Mouse (Mus musculus) NIH3T3 (cell line): ENCODE data around the gene Rerg.
A peak's percentile ranks its signal among the peaks of the same experiment; 100 is the strongest.

Experiments used
- DNase-seq: peaks from one replicate; pipeline ENCODE4 v3.0.0-alpha.2; 2012; ENCODE audit warnings: low read depth

Gene Rerg

DNA sequence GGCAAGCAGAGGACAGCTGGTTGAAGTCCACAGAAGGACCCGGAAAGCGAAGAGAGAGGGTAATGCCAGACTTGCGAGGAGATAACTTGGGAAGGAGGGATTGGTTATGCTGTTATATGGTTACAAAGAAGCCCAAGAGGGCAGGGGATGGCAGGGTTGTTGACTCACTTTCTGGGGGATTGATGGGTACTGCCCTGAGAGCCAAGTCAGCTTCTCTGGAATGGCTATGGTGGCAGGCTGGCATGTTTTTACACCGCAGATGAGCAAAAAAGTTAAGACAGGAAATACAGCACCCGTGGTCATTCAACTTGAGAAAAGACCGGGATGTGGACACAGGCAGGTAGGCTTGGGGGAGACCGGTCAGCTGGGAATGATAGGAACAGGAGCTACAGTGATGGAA lies 7.8 kb downstream of the Rerg start:
- no peak for DNase-seq

DNA sequence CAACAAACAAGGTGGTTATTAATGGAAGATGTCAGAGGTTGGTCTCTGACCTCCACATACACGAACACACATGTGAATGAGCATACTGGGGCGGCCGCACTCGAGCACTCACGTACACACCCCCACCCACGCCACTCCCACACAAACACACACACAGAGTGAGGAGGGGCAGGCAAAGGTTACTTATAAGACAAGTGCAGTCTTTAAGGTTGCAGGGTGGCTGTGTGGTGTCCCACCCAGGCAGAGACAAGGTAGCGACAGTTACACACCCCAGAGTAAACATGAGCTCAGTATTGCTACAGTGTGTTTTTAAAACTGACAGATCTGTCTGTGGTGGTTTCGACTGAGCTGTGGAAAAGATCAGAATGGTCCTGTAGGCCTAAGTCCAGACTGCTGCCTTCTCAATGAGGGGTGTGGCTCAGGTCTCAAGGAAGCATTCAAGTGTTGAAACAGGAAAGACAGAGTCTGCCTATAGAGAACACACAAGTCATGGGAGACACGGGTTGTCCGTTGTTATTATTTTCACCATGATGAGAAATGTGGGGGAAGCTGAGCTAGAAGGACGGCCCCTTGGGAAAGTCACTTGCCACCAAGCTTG lies 8.7 kb downstream of the Rerg start:
- no peak for DNase-seq

DNA sequence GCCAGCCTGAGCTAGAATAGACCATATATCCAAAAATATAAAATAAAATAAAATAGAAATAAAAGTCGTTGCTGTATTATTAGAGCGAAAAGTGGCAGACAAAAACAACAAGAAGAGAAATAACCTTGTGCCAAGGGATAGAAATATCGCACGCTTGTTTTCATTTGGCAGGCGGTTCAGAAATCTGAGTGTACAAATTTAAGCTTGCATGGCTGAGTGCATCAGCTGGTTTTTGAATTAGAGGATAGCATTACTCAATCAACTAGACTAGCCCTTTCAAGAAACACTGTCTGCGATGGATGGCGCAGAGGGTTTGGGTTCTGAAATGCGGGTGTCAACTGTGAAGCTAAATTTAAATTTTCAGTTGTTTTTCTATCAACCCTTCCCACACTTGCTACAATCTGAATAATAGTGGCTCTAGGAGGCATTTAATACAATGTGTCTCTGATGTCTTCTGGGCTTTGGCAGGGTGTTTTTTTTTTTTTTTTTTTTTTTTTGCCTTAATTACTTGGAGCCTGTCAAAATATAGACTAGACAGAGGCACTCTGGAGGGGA lies 10.8 kb downstream of the Rerg start:
- DNase-seq = no peak

DNA sequence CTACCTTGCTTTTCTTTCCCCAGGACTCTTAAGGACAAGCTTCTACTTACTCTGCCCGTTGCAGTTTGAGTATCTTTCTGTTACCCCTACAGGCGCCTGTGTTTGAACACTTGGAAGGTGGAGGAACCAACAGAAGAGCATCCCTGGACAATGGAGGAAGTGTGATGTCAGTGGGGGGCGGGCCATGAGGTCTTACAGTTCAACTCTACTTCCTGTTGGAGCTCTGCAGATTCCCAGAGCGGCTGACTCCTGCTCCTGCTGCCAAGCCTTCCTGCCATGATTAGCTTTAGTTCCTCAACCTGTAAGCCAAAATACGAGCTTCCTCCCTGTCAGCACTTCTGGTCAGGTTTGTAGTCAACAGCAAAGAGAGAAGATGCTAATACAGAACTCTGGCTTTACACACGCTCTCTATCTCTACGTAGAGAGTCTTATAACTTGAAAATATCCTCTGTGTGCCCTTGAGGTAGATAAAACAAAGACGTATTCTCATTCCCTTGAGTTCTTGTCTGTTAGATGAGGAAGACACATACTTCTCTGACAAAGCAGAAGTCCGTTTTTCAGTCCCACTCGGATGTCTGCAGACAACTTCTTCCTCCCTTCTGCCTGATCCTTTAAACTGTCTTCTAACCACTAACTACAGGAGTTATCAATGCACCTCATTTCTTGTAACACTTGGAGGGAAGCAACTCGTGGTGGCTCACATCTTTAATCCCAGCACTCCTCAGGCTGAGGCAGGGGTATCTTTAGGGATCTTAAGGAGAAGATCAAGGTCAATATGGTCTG lies 13.7 kb downstream of the Rerg start:
- no peak for DNase-seq

DNA sequence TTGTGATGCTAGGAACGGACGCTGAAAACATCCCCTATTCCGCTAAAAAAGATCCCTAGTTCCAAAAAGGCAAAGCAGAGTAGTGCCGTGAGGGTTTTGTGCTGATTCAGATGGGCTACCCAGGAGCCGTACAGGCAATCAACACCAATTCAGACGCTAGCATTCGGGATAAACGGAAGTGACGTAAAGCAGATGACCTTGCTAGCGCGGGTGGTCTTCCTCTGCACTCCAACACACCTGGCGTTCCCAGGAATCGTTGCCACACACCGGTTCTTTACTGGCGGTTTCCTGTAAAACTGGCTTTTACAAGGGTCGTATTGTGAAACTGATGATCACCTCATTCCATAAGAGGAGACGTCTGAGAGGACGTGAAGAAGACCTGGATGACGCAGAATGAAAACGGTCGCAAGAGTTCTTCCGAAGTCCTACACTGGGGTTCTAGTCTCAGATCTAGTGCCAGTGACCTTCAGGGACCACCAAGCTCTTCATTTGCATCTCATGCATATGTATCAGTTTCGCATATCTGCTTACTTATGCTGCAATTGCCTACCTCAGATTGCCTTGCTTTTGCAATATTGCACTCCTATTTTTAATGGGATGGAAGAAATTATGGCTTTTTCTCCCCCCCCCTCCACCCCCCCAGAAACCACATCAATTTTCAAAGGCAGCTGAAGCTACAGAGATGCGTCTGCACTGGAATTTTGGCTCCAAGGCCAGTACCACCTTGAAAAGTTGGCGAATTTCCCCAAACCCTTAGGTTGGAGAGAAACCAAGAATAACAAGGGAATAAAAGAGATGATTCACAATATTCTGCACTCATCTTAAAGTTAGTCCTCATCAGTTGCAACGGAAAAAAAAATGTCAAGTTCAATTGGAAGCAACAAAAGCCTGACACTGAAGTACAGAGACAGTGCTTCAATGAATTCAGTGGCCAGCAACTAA lies 14.8 kb downstream of the Rerg start:
- DNase-seq = peak; percentile 81

DNA sequence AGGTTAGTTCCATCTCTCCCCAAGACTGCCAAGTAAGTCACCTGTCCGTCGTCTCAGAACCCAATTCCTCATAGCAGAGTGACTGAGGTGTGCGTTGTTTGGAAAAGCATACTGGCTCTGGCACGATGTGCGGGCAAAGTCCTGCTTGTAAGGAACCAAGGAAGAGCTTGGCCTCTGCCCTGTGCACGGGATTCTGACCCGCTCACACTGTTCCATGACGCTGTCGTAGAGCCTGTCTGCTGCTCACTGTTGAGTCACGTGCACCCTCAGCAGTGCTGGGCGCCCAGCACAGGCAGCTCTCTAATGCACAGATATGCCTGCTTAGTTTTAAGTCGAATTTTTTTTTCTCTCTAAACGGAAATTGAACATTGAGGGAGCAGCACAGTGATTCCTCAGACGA lies 17.3 kb downstream of the Rerg start:
- DNase-seq = no peak

DNA sequence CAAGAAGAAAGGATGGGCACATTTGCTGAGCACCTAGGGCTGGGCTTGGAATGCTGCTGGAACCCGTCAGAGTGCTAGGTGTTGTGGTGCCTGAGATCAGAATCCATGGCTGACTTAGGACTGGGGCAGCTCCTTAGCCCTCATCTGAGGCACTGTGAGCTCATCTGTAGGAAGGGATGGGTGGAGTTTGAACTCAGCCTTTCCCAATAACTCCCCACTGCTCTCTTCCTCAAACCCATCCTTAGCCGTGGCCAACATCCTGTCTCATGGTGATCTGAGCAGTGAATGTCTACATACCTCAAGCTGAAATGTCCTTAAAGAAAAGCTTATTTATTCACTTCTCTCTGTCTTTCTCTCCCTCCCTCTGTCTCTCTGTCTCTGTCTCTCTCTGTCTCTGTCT lies 19.3 kb downstream of the Rerg start:
- DNase-seq = no peak

DNA sequence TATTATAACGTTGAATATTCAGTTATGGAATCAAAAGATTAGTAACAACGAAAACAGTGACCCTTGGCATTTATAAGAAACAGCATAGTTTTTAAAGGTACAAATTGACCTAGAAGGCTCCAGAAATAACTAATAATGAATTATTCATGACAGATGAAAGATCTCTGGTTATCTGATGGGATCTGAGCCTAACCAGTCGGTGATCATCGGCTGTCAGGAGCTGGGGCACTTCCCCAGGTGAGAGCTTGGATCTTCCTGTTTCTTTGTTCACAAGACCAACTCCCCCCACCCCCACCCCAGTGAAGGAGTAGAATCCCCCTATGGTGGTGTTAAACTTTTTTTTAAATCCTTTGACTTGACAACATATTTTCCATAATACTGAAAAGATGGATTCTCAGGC lies 20.5 kb downstream of the Rerg start:
- no peak for DNase-seq

DNA sequence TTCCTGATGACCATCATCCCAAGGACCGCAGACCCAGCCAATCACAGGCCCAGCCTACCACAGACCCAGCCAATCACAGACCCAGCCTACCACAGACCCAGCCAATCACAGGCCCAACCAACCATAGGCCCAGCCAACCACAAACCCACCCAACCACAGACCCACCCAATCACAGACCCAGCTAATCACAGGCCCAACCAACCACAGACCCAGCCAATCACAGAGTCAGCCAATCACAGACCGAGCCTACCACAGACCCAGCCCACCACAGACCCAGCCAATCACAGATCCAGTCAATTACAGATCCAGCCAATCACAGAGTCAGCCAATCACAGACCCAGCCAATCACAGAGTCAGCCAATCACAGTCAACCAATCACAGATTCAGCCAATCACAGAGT lies 23.4 kb downstream of the Rerg start:
- no peak for DNase-seq

DNA sequence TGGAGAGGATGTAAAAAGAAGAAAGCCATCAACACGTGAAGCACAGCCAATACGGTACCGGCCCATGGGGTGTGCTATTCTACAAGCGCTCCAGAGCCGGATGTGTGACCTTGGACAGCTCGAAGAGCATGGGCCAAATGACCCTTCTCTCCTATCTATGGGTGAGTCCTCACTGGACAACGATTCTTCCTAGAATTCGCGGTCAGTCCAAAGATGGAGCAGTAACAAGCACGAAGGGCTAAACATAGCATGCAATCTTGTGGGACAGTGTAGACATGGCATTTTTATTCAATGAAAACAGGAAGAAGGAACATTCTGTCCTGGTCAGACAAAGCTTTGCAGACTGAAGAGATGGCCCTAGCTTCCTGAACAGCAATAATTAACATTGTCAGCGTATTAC lies 24.7 kb downstream of the Rerg start:
- DNase-seq = no peak

DNA sequence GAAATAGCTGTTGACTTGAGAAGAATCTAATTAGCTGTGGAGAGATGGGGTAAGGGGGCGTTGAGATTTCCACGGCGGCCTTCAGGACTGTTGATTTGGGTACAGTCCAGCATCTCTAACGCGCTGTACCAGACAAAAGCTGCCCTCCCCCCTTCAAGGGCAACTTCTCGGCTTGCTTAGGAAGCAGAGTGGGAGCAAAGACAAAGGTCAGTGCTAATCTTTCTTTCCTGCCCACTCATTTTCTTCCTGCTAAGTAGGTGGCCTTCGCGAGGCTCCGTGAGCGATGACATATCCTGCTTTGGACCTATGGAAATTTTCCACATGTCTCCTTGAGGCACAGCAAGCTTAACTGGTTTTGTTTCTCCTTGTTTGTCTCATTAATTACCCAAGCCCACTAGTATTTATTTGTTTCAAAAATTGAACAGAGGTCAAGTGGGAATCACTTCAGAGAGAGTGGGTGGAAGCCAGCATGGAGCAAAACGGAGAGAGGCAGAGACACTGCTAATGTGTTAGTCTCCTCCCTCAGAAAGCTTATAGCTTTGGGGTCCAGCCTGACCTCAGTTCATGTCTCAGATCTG lies 25.2 kb downstream of the Rerg start:
- DNase-seq = no peak

DNA sequence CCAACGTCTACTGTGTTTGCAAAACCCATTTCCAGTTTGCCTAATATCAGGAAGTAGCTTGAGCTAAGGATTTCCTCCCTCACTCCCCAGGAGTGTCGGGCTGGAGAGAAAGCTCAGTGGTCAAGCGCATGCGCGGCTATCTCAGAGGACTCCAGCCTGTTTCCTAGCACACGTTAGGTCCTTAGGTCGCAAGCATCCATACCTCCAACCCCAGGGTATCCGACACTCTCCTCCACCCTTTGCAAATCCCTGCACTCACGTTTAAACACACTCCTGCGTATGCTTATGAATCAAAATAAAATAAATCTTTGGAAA lies 25.8 kb downstream of the Rerg start:
- no peak for DNase-seq

DNA sequence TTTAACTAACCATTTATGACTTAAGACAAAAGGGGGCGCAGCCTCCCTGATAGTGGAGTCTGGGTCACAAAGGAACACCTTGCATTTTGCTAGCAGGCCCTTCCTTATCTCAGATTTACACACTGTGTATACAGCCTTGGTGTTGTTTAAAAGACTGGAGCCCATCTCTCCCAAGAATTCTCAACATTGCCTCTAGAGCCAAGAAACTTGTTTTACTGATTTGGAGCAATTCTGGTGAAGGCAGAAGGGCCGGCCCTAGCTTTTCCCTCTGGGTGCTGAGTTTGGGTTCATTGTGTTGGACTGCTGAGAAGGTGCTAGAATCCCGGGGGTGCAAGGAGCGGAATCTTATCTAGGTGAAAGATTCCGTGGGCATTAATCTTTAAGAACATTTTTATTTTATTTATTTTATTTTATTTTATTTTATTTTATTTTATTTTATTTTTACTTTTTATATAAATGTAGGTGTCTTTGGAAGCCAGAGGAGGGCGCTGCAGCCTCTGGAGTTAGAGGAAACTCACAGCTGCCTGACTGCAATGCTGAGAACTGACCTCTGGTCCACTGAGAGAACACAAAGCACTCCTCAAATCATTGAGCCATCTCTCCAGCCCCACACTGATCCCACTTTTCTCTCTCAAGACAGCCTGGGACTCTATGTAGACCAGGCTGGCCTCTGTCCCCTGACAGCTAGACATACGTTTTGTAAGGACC lies 26.3 kb downstream of the Rerg start:
- peak; percentile 18 for DNase-seq

DNA sequence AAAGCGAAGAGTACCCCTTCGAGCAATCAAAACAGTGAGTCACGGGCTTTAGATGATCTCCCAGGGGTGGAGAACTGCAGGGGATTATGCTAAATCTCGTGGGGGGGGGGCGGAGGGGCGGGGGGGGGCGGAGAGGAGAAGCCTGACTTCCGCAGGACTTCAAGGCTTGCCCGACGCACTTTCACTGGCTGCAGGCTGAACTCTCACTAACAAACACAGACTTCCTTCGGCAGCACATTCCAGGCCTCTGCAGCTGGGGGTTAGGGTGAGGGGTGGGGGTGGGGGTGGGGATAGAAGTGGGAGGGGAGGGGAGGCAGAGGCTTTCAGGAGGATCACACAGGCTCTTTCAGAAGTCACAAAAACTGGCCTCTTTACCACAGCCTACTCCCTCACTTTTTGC lies 27.5 kb downstream of the Rerg start:
- peak; percentile 48 for DNase-seq

DNA sequence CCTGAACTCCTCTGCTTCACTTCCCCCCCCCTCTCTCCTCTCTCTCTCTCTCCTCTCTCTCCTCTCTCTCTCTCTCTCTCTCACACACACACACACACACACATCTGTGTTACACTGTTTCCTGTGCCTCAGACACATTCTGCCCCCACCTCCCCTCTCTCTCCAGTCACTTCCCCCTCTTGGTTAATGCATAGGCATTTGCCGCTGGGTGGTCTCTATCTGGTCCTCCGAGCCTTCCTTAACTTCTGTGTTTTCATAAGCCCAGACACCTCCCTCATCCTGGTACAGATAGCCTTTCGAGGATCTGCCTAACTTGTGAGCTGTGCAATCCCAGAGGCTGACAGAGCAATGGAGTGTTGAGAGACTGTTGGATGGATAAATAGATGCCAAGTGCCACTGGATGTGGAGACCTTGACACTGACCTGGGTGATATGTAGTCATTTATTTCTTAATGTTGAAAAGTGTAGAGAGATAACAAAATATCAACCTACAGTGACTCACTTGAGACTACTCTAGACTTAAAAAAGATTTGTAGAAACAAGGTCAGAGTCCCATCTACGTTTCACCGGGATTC lies 29.0 kb downstream of the Rerg start:
- DNase-seq = no peak

DNA sequence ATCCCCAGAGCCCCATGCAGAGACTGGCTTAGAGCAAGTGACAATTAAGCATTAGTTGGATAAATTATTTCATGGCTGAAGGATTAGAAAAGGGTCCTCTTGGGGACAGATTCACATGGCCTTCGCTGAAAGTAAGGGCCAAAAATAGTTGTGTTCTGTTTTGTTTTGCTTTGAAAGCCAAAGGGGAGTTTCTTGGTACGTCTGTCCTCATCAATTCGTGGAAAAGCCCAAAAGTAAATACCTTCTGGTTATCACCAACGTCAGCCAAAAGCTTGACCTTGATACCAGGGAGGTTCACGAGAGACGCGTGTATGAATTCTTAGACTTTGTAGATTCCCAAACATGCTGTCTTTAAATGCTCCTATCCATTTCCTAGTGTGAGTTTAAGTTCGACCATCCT lies 31.5 kb downstream of the Rerg start:
- no peak for DNase-seq

DNA sequence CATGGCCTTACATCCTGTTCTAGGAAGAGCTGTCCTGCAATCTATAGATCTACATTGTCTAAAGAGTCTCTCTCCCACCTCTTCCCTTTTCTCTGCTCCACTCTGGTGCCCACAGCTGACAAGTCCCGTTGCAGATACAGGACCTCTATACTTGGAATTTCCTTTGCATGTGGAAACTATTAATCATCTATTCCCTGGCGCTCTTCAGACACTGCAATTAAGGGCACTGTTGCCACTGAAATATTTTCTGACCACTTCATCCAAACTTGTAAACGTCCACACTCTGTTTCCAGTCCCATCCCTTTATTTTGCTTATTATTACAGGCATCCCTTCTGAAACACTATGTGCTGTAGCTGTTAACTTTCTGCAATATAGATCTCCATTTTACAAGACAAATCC lies 31.9 kb downstream of the Rerg start:
- DNase-seq = peak; percentile 14

DNA sequence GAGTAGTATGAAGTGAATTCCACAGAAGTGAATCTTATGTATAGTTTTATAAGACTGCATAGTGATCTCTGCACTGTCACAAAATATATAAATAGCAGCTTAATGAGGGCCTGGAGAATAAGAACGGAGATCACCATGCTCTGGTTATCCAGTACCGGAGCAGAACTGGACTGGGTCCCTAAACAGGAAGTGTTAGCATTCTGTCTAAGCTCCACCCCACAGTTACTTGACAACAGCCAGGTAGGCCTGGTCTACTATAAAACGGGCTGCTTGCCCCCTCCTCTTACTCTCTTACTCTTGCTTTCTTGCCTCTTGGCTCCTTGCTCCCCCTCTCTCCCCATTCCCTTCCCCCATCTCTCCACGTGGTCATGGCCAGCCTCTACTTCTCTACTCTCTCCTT lies 33.9 kb downstream of the Rerg start:
- DNase-seq = no peak

DNA sequence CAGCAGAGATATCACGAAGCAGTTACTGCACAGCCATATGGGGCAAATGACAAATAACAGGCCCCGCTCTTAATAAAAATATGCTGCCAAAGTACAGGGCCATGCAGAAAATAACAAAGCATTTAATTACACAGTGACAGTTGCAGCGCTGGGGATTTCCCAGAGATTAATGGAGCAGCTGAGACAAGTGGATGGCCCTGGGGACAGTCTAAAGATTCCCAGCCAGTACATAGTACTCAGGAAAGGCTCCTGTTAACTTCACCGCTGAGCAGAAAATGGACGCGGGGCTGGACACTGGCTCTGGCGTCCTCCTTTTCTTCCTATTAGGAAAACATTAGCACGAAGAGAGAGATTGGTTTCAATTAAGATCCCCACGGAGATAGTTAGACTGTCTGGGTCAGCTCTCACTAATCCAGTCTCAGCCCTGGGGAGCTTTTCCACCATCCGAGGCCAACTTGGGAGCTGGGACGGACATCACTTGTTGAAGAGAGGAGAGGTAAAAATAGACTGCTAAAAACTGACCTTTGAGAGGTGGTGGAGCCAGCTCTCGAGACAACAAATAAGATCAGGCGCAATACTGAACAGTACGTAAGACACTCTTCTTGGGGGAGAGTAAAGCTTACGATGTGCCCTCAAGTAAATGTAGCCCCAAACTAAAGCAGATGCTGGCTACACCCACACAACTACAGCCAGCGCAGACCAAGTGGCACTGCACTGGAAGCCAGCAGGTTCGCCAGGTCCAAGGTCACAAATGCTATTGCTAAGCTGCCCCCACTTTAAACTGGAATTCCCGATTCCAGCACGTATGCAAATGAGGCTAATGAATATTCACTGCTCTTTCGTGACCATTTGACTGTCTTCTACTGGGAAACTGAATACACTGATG lies 34.5 kb downstream of the Rerg start:
- DNase-seq = no peak

DNA sequence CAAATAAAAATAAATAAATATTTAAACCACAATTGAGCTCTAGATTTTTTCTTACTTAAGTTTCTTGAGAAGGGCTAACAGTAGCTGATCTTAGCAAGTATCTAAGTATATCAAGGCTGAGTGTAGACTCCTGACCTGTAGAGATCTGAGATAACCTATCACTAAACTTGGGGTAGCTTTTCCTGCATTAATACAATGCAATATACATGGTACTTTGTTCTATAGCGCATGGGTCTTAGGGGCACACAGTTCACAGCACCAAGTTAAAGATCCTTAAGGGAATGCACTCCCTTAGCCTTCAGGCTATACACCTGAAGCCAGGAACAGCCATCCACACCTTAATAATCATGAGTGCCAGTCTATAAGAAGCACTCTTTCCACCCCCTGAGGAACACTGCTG lies 38.5 kb downstream of the Rerg start:
- DNase-seq = no peak
